In genomic region chr10:42690233-42691028, GRCm38 (mm10) we compare ENCODE assay signal across 16 mouse cellular contexts.
A peak's percentile ranks its signal among the peaks of the same experiment; 100 is the strongest.
DNase-seq lines count a peak whose midpoint lies in the region; ATAC-seq and TF ChIP-seq lines count a peak whose summit lies in the region.
"Had no signal": no experiment of that assay in that cellular context is flagged by ENCODE, and none has a peak within 500 bp of the region (broad histone marks: within the 10 kb centered on the region; RNA-seq: fewer than 3 reads in every experiment).

No protein-coding gene starts in this region.

- no peak overlapping the region for H3K27ac ChIP-seq in embryonic facial prominence, embryonic 13.5 days
- H3K27ac ChIP-seq in forebrain, embryonic 14.5 days (ENCODE audit: low read depth, low read length) = peak overlapping the region; percentile 44
- no peak overlapping the region for H3K27ac ChIP-seq in hindbrain, postnatal 0 days
- 0 out of 2 replicates have a peak overlapping the region, but pooled peaks have one; percentile 15 for H3K27ac ChIP-seq in neural tube, embryonic 12.5 days
- H3K27ac ChIP-seq: heart, embryonic 15.5 days; intestine, embryonic 15.5 days; left cerebral cortex, adult 2 months; lung, embryonic 15.5 days had no signal

- H3K36me3 ChIP-seq in embryonic facial prominence, embryonic 13.5 days = no peaks in the 10 kb centered on the region
- H3K36me3 ChIP-seq in forebrain, embryonic 14.5 days (ENCODE audit: control insufficient read depth, insufficient read depth, low read length) = no peaks in the 10 kb centered on the region
- H3K36me3 ChIP-seq in hindbrain, postnatal 0 days (ENCODE audit: insufficient read depth, low read length) = no peaks in the 10 kb centered on the region
- H3K36me3 ChIP-seq in neural tube, embryonic 12.5 days = no peaks in the 10 kb centered on the region
- H3K36me3 ChIP-seq: heart, embryonic 15.5 days; intestine, embryonic 15.5 days; lung, embryonic 15.5 days had no signal

- no peak overlapping the region for H3K4me2 ChIP-seq in embryonic facial prominence, embryonic 13.5 days
- H3K4me2 ChIP-seq in forebrain, embryonic 14.5 days (ENCODE audit: low read length) = peak overlapping the region; percentile 49
- peak overlapping the region; percentile 36 for H3K4me2 ChIP-seq in hindbrain, postnatal 0 days (ENCODE audit: low read depth, low read length)
- H3K4me2 ChIP-seq in neural tube, embryonic 12.5 days (replicated peaks) = peak overlapping the region; percentile 43
- H3K4me2 ChIP-seq: heart, embryonic 15.5 days; intestine, embryonic 15.5 days; lung, embryonic 15.5 days had no signal

- H3K4me3 ChIP-seq in embryonic facial prominence, embryonic 13.5 days = no peak overlapping the region
- H3K4me3 ChIP-seq in forebrain, embryonic 14.5 days (ENCODE audit: low read depth, low read length) = peak overlapping the region; percentile 15
- H3K4me3 ChIP-seq in hindbrain, postnatal 0 days (ENCODE audit: low read length) = peak overlapping the region; percentile 2; the same call in 1 of the 2 replicates
- H3K4me3 ChIP-seq in neural tube, embryonic 12.5 days = no peak overlapping the region
- H3K4me3 ChIP-seq: heart, embryonic 15.5 days; intestine, embryonic 15.5 days; left cerebral cortex, adult 2 months; lung, embryonic 15.5 days; megakaryocyte, embryonic 14.5 days had no signal

- H3K4me1 ChIP-seq in embryonic facial prominence, embryonic 13.5 days = peaks cover 11% of the 10 kb centered on the region
- peaks cover 7% of the 10 kb centered on the region; the same call in 1 of the 2 replicates for H3K4me1 ChIP-seq in forebrain, embryonic 14.5 days (ENCODE audit: control insufficient read depth, insufficient read depth, low read length)
- H3K4me1 ChIP-seq in hindbrain, postnatal 0 days (ENCODE audit: insufficient read depth, low read length) = no peaks in the 10 kb centered on the region
- H3K4me1 ChIP-seq in neural tube, embryonic 12.5 days = peaks cover 8% of the 10 kb centered on the region; the same call in 1 of the 2 replicates
- H3K4me1 ChIP-seq: heart, embryonic 15.5 days; intestine, embryonic 15.5 days; lung, embryonic 15.5 days had no signal

- H3K27me3 ChIP-seq in embryonic facial prominence, embryonic 13.5 days = no peaks in the 10 kb centered on the region
- H3K27me3 ChIP-seq in forebrain, embryonic 14.5 days (replicated peaks; ENCODE audit: control insufficient read depth, insufficient read depth, low read length) = no peaks in the 10 kb centered on the region
- no peaks in the 10 kb centered on the region for H3K27me3 ChIP-seq in hindbrain, postnatal 0 days (ENCODE audit: insufficient read depth, low read length)
- no peaks in the 10 kb centered on the region for H3K27me3 ChIP-seq in neural tube, embryonic 12.5 days (replicated peaks)
- H3K27me3 ChIP-seq: heart, embryonic 15.5 days; intestine, embryonic 15.5 days; lung, embryonic 15.5 days; megakaryocyte, embryonic 14.5 days had no signal

- peak; percentile 60 for DNase-seq in forebrain, embryonic 14.5 days (ENCODE audit: low spot score)
- DNase-seq in hindbrain, postnatal 0 days (ENCODE audit: low spot score) = no peak
- DNase-seq in gastrocnemius, postnatal 4 days (ENCODE audit: low spot score in 2 of 2) = no peak
- DNase-seq in left cerebral cortex, adult 9 months (ENCODE audit: low spot score in 2 of 2) = no peak
- DNase-seq in left cerebral cortex, postnatal 4 days = no peak
- DNase-seq: adrenal gland, adult 8-10 months; cerebellum, postnatal 25 days; gastrocnemius, postnatal 25 days; kidney, postnatal 4 days had no signal

- 0 out of 2 replicates have a peak overlapping the region, but pooled peaks have one; percentile 36 for H3K9ac ChIP-seq in embryonic facial prominence, embryonic 13.5 days
- H3K9ac ChIP-seq in forebrain, embryonic 14.5 days (ENCODE audit: low read length) = peak overlapping the region; percentile 63
- no peak overlapping the region for H3K9ac ChIP-seq in hindbrain, postnatal 0 days (replicated peaks; ENCODE audit: low read length)
- peak overlapping the region; percentile 26 for H3K9ac ChIP-seq in neural tube, embryonic 12.5 days
- H3K9ac ChIP-seq: heart, embryonic 15.5 days; intestine, embryonic 15.5 days; lung, embryonic 15.5 days had no signal

- intact Hi-C loops in left cerebral cortex, postnatal 4 days (cut with DNase I) = no loop called here

- no peak for ATAC-seq in embryonic facial prominence, embryonic 13.5 days (ENCODE audit: insufficient number of reproducible peaks, insufficient read depth, low FRiP score, low TSS enrichment, low read depth)
- ATAC-seq in forebrain, embryonic 14.5 days = peak; percentile 70
- ATAC-seq in hindbrain, postnatal 0 days = peak; percentile 45; the same call in 1 of the 2 replicates
- ATAC-seq in neural tube, embryonic 12.5 days (ENCODE audit: low FRiP score, low read depth) = peak; percentile 56; the same call in 1 of the 2 replicates
- ATAC-seq: intestine, embryonic 15.5 days had no signal

- no peaks in the 10 kb centered on the region for H3K9me3 ChIP-seq in embryonic facial prominence, embryonic 13.5 days
- H3K9me3 ChIP-seq in forebrain, embryonic 14.5 days (replicated peaks; ENCODE audit: control insufficient read depth, low read length) = 0 out of 2 replicates have a peak, but pooled peaks cover 2% of the 10 kb centered on the region
- H3K9me3 ChIP-seq in hindbrain, postnatal 0 days (ENCODE audit: low read length) = no peaks in the 10 kb centered on the region
- no peaks in the 10 kb centered on the region for H3K9me3 ChIP-seq in neural tube, embryonic 12.5 days
- H3K9me3 ChIP-seq: heart, embryonic 15.5 days; intestine, embryonic 15.5 days; lung, embryonic 15.5 days; megakaryocyte, embryonic 14.5 days had no signal

- TF ChIP-seq CTCF in hindbrain, postnatal 0 days (IDR thresholded peaks at IDR 0.05; ENCODE audit: low read depth) = no peak

- 59% methylated on average over 17 of the region's 17 CpGs for WGBS in embryonic facial prominence, embryonic 13.5 days
- 7% methylated on average over 17 of the region's 17 CpGs for WGBS in forebrain, embryonic 14.5 days
- WGBS in hindbrain, postnatal 0 days = 54% methylated on average over 17 of the region's 17 CpGs
- 45% methylated on average over 17 of the region's 17 CpGs for WGBS in neural tube, embryonic 12.5 days

Comparison
In these comparisons a context has a peak if more than half of its experiments do, and no peak if none do; other contexts are left out.
1. H3K27ac ChIP-seq: peak in forebrain, embryonic 14.5 days (single experiment) and neural tube, embryonic 12.5 days (single experiment); none in embryonic facial prominence, embryonic 13.5 days (single experiment) and hindbrain, postnatal 0 days (single experiment).
2. H3K4me3 ChIP-seq: peak in forebrain, embryonic 14.5 days (single experiment) and hindbrain, postnatal 0 days (single experiment); none in embryonic facial prominence, embryonic 13.5 days (single experiment) and neural tube, embryonic 12.5 days (single experiment).